Mouse (Mus musculus) liver, embryonic 16.5 days (tissue): ENCODE results near the gene Gsg1l. TPM values are rescaled to one million over a fixed set of nuclear protein-coding genes. Genes with fewer than 3 reads are reported as not detected.

Experiments used
- ATAC-seq: fragments of 200-750 bp; cut with Nextera tagmentation; 2 replicates; pipeline ENCODE4 v1.8.0; 2017; ENCODE audit warnings: low read depth, mild to moderate bottlenecking, moderate number of reproducible peaks, moderate library complexity
- H3K27ac ChIP-seq: fragments of 300-500 bp; sonication (generic); 2 replicates; pipeline ENCODE4 v1.5.1; 2014; ENCODE audit warnings: mild to moderate bottlenecking, low read length
- H3K27me3 ChIP-seq: fragments of 300-500 bp; sonication (generic); 2 replicates; pipeline ENCODE4 v1.6.1; 2014; ENCODE audit warnings: low read depth, low read length, mixed read lengths; ENCODE audit not compliant: control insufficient read depth, insufficient read depth
- H3K36me3 ChIP-seq: fragments of 300-500 bp; sonication (generic); 2 replicates; pipeline ENCODE4 v1.6.1; 2014; ENCODE audit warnings: mild to moderate bottlenecking; ENCODE audit not compliant: control insufficient read depth, insufficient read depth
- H3K4me1 ChIP-seq: fragments of 300-500 bp; sonication (generic); 2 replicates; pipeline ENCODE4 v1.6.1; 2014; ENCODE audit warnings: low read depth, low read length, mixed read lengths; ENCODE audit not compliant: control insufficient read depth
- H3K4me2 ChIP-seq: fragments of 300-500 bp; sonication (generic); 2 replicates; pipeline ENCODE4 v1.6.1; 2014; ENCODE audit warnings: low read depth, low read length, mixed read lengths
- H3K4me3 ChIP-seq: fragments of 300-500 bp; sonication (generic); 2 replicates; pipeline ENCODE4 v1.5.1; 2014; ENCODE audit warnings: low read depth, mild to moderate bottlenecking, low read length
- H3K9ac ChIP-seq: fragments of 300-500 bp; sonication (generic); 2 replicates; pipeline ENCODE4 v1.6.1; 2014; ENCODE audit warnings: low read depth, low read length
- H3K9me3 ChIP-seq: fragments of 300-500 bp; sonication (generic); replicated peaks from 2 replicates; pipeline ENCODE4 v1.6.1; 2016; ENCODE audit warnings: low read length; ENCODE audit not compliant: control insufficient read depth
- WGBS: fragments of 180-500 bp; shearing (Covaris S2); extraction: QIAGEN DNeasy Blood & Tissue Kit; methylation state at CpG from one replicate; pipeline ENCODE4 v1.1.7; 2014; ENCODE audit not compliant: insufficient replicate concordance; 5-methylcytosine and 5-hydroxymethylcytosine counted together
- polyA plus RNA-seq: library from polyadenylated mRNA; unstranded; fragments of >200 nt; fragmentation: Nextera tagmentation; extraction: Ambion mirVana; gene quantifications from 2 replicates; pipeline ENCODE4 v1.2.1, GENCODE M21; 2015

The Gsg1l gene
- polyA plus RNA-seq, 1 experiment from 2014 or later: 0.02 TPM

DNA sequence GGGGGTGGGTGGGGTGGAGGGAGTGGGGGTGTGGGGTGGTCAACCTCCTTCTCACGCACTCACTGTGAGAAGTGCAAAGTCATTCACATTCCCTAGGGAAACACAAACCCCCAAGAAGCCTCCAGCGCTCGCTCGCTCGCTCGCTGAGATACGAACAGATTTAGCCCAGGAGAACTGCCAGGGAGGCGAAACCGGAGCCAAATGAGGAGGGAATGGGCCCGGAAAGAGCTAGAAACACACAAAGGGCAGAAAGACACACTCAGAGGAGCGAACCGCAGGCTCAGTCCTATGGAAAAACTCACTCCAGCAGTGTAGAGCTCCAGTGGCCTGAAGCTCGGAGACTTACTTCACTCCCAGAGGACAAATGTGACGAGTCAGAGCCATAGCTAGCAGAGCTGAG lies 15.4 kb downstream of the Gsg1l start:
- WGBS: 61% methylated on average over 14 of the region's 14 CpGs
- H3K9ac ChIP-seq: no peak overlapping the region
- ATAC-seq: no peak
- H3K27ac ChIP-seq: no peak overlapping the region
- H3K9me3 ChIP-seq: no peaks in the 10 kb centered on the region
- no peaks in the 10 kb centered on the region for H3K4me1 ChIP-seq
- H3K4me3 ChIP-seq: no peak overlapping the region
- H3K36me3 ChIP-seq: no peaks in the 10 kb centered on the region
- H3K4me2 ChIP-seq: no peak overlapping the region
- H3K27me3 ChIP-seq: no peaks in the 10 kb centered on the region

DNA sequence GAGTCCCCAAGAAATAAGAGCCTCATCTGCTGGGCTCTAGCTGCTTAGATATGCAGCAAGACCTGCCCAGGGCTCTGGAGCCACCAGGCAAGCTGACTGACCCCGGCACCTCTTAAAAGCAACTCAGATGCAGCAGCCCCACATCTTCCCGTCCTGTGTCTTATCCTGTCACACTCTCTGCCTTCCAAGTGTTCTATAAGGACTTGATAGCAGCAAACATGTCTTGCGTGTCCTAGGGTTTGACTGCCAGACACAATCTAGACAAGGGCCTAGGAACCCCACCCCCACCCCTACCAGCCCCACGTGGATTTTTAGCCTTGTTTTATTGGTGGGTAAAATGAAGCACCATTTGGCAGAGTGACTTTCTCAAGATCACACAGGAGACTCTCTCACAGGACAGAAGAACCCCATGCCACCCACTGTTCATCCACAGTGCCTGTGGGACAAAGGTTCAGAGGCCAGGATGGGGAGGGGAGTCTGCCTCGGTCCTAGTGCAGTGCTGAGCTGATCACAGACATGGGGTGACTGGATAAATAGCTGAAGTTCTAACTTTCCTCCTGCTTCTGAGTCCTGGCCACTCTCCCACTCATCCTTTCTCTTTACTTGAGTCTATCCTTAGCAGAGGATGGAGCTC lies 16.9 kb downstream of the Gsg1l start:
- Histone ChIP-seq H3K9ac (no peak overlapping the region), H3K36me3 (no peaks in the 10 kb centered on the region), H3K27ac (no peak overlapping the region), H3K4me2 (no peak overlapping the region), H3K4me3 (no peak overlapping the region), H3K4me1 (no peaks in the 10 kb centered on the region), H3K9me3 (no peaks in the 10 kb centered on the region), H3K27me3 (no peaks in the 10 kb centered on the region)
- no peak for ATAC-seq
- 52% methylated on average over 5 of the region's 5 CpGs for WGBS

DNA sequence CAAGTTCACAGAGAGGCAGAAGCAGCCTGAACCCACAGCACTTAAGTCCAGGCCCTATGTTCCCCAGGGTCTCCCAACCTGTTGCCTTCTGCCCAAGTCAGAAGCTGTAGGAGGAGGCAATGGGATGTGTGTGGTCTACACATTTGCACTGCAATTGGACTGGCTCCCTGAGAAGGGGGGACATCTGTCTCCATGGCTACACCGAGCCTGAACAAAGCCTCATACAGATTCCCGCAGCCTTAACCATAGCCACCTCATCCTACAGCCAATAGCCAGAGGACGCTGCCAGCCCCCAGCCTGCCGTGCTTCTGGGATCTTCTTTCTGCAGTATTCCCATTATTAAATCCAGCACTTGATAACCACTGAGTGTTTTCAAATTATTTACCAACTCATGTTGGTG lies 20.0 kb downstream of the Gsg1l start:
- no peaks in the 10 kb centered on the region for H3K9me3 ChIP-seq
- no peaks in the 10 kb centered on the region for H3K27me3 ChIP-seq
- no peaks in the 10 kb centered on the region for H3K36me3 ChIP-seq
- no peak overlapping the region for H3K9ac ChIP-seq
- ATAC-seq: no peak
- H3K4me3 ChIP-seq: no peak overlapping the region
- H3K27ac ChIP-seq: no peak overlapping the region
- H3K4me2 ChIP-seq: no peak overlapping the region
- no peaks in the 10 kb centered on the region for H3K4me1 ChIP-seq
- WGBS: 73% methylated on average over 4 of the region's 4 CpGs

DNA sequence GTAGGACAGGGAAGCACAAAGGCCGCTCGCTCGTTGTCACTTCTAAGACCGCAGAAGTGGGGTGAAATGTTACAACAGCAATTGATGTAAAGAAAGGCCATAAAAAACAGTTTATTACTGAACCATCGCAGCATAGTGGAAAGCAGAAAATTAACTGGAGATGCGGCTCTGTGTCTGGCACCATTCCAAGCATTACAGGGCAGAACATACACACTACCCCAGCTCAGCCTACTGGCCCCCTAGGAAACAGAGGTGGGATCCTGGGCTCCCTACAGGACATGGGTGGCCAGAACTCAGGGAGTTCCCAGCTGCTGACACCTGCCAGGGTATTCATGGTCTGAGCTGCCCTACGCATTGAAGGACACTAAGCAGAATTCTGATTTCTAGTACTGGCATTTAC lies 23.3 kb downstream of the Gsg1l start:
- WGBS: 68% methylated on average over 7 of the region's 7 CpGs
- H3K4me3 ChIP-seq: no peak overlapping the region
- H3K4me2 ChIP-seq: no peak overlapping the region
- H3K4me1 ChIP-seq: no peaks in the 10 kb centered on the region
- H3K27me3 ChIP-seq: no peaks in the 10 kb centered on the region
- no peaks in the 10 kb centered on the region for H3K36me3 ChIP-seq
- no peaks in the 10 kb centered on the region for H3K9me3 ChIP-seq
- no peak overlapping the region for H3K9ac ChIP-seq
- no peak for ATAC-seq
- no peak overlapping the region for H3K27ac ChIP-seq

DNA sequence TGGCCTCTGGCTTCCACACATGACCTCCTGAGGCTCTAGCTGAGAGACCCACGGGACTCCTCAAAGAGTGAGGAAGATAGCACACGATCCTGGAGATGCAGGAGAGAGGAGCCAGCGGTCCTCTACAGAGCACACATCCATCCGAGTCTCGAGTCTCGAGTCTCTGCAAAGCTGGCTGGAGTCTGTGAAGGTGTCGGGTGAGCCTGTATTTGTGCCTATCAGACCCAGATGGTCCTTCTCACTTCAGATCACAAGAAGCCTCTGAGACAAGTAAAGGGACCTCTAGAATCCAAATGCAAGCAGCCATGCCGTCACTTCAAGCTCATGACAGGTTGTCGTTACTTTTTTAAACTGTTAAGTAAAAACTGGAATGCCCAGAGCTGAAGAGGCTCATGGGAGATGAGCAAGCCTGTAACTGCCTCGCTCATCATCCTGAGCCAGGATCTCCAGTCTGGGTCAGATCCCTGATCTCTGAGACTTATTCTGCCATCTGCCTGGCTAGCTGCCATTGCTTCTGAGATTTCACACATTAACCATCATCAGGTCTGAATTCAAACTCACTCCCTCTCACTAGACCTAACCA lies 24.8 kb downstream of the Gsg1l start:
- H3K9me3 ChIP-seq: no peaks in the 10 kb centered on the region
- no peaks in the 10 kb centered on the region for H3K4me1 ChIP-seq
- no peak overlapping the region for H3K9ac ChIP-seq
- H3K27me3 ChIP-seq: no peaks in the 10 kb centered on the region
- no peak overlapping the region for H3K4me2 ChIP-seq
- no peak overlapping the region for H3K27ac ChIP-seq
- ATAC-seq: no peak
- H3K4me3 ChIP-seq: no peak overlapping the region
- 47% methylated on average over 10 of the region's 10 CpGs for WGBS
- no peaks in the 10 kb centered on the region for H3K36me3 ChIP-seq

DNA sequence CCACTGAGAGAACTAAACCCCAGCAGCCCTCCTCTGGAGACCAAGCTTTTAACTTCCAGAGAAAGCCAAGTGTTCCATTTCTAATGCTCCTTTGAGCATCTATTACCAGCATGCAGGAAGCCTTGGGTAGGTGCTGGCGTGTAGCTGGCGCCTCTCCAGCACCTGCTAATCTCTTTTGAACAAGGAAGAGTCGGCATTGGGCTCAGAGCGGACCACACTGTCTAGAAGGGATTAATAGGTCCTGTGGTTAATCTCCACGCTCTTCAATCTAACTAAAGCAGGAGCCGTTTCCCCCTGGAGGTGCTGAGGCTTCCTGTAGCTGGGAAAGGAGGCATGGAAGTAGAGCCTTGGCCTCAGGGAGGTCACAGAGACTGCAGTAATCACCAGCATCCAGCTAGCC lies 27.6 kb downstream of the Gsg1l start:
- no peaks in the 10 kb centered on the region for H3K4me1 ChIP-seq
- 40% methylated on average over 6 of the region's 6 CpGs for WGBS
- ATAC-seq: no peak
- H3K9me3 ChIP-seq: no peaks in the 10 kb centered on the region
- H3K27me3 ChIP-seq: no peaks in the 10 kb centered on the region
- H3K27ac ChIP-seq: no peak overlapping the region
- H3K4me3 ChIP-seq: no peak overlapping the region
- no peak overlapping the region for H3K4me2 ChIP-seq
- H3K36me3 ChIP-seq: no peaks in the 10 kb centered on the region
- H3K9ac ChIP-seq: no peak overlapping the region

DNA sequence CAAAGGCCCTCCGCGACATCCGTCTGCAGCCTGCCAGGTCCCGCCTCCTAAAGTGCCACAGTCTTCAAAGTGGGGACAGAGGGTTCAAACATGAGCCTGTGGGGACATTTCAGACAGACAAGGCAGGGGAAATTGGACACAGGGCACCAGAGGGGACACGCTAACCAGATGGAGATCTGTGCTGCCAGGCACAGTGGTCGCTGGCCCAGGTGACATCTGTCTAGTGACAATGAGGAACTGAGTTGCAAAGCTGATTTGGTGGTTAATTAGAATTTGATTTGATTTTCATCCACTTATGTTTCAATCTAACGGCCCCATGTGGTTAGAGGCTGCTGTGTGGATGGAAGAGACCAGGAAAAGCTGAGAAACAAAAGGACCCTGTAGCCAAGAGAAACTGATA lies 28.6 kb downstream of the Gsg1l start:
- Histone ChIP-seq H3K9ac (no peak overlapping the region), H3K4me3 (no peak overlapping the region), H3K9me3 (no peaks in the 10 kb centered on the region), H3K27me3 (no peaks in the 10 kb centered on the region), H3K4me2 (no peak overlapping the region), H3K4me1 (no peaks in the 10 kb centered on the region), H3K36me3 (no peaks in the 10 kb centered on the region), H3K27ac (no peak overlapping the region)
- 68% methylated on average over 7 of the region's 7 CpGs for WGBS
- ATAC-seq: no peak

DNA sequence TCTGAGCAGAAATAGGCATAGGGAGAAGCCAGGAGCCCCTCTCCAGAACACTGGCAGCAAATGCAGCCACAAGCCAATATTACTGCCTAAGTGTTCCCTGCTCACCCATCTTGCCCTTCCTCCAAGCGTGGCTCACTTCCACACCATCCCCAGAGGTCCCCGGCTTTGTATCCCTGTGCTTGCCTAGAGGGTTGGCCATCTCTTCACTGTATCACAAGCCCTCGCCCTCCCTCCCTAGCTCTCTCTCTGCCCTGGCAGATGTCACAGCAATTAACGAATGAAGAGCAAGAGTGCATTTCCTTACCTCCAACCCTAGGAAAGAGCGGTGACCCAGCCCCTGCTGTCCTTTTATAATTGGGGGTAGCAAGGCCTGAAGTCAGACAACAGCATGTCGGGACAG lies 30.3 kb downstream of the Gsg1l start:
- no peak for ATAC-seq
- H3K27me3 ChIP-seq: no peaks in the 10 kb centered on the region
- H3K4me2 ChIP-seq: no peak overlapping the region
- H3K36me3 ChIP-seq: no peaks in the 10 kb centered on the region
- H3K9ac ChIP-seq: no peak overlapping the region
- no peak overlapping the region for H3K4me3 ChIP-seq
- WGBS: 35% methylated on average over 6 of the region's 6 CpGs
- no peak overlapping the region for H3K27ac ChIP-seq
- H3K4me1 ChIP-seq: no peaks in the 10 kb centered on the region
- H3K9me3 ChIP-seq: no peaks in the 10 kb centered on the region

DNA sequence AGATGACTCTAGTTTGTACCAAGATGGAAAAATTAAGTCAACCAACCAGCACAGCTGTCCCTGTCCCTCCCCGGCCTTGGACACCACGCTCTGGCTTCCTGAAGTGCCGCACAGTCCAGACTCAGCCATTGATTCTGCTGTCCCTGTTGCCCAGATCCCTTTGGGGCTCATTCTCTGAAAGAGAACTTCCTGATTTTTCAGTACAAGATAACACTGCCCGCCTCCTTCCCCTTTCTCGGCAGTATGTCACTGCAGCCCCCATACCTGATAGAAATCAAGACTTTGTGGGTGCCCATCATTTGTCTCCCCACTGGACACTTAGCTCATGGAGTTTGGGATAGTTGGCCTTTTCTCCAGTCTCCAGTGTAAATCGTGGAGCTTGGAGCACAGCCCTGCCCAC lies 37.1 kb downstream of the Gsg1l start:
- Histone ChIP-seq H3K4me3 (no peak overlapping the region), H3K27ac (no peak overlapping the region), H3K27me3 (no peaks in the 10 kb centered on the region), H3K9me3 (no peaks in the 10 kb centered on the region), H3K9ac (no peak overlapping the region), H3K4me2 (no peak overlapping the region), H3K36me3 (no peaks in the 10 kb centered on the region), H3K4me1 (peaks cover 32% of the 10 kb centered on the region)
- WGBS: 38% methylated on average over 6 of the region's 6 CpGs
- no peak for ATAC-seq
